Mouse (Mus musculus) central nervous system, embryonic 14 days (tissue): ENCODE results near the gene C1qtnf6. TPM values are rescaled to one million over a fixed set of nuclear protein-coding genes. Genes with fewer than 3 reads are reported as not detected.

ENCODE experiments used
- polyA plus RNA-seq: library from polyadenylated mRNA; depleted of rRNA; stranded (reverse); fragments of >200 nt; gene quantifications from 2 replicates; pipeline ENCODE4 v1.2.3, GENCODE M21; 2012; rRNA removed

Gene C1qtnf6
- polyA plus RNA-seq = 13.6 and 27.7 TPM in 2 replicates

GRCm38 (mm10) chr15:78530671-78531450 lies at the start of gene C1qtnf6:
C1qtnf6 (minus strand) TSS chr15:78531416.

GRCm38 (mm10) chr15:78572658-78573397 lies 41.6 kb upstream of the C1qtnf6 start, which contains the start of gene Rac2:
Rac2 (minus strand) TSS chr15:78572783.

GRCm38 (mm10) chr15:78544561-78545001 lies 13.4 kb upstream of the C1qtnf6 start, which contains the start of gene Sstr3:
Sstr3 (minus strand) TSS chr15:78544685.

GRCm38 (mm10) chr15:78494968-78495406 lies 36.2 kb downstream of the C1qtnf6 start, which contains the start of gene Il2rb:
Il2rb (minus strand) TSS chr15:78495271.

Other genes starting within 250 kb of the C1qtnf6 start
- gene Csf2rb2, start 225.7 kb downstream of the C1qtnf6 start, polyA plus RNA-seq = 0.61 and 0.89 TPM in 2 replicates
- gene Csf2rb, start 205.7 kb downstream of the C1qtnf6 start, polyA plus RNA-seq = 1.2 and 1.9 TPM in 2 replicates
- gene Tex33, start 135.5 kb downstream of the C1qtnf6 start, polyA plus RNA-seq = 0.16 TPM in 1 of 2 replicates, not detected in the other
- gene Tst, start 125.5 kb downstream of the C1qtnf6 start, polyA plus RNA-seq = 11.1 and 12.4 TPM in 2 replicates
- gene Mpst, start 125.0 kb downstream of the C1qtnf6 start, polyA plus RNA-seq = 76.1 and 98.9 TPM in 2 replicates
- 257 and 286 TPM in 2 replicates for gene Kctd17, start 102.9 kb downstream of the C1qtnf6 start, polyA plus RNA-seq
- 0.22 and 0.23 TPM in 2 replicates for gene Tmprss6, start 62.8 kb downstream of the C1qtnf6 start, polyA plus RNA-seq
- 0.10 and 0.18 TPM in 2 replicates for gene Il2rb, start 36.1 kb downstream of the C1qtnf6 start, polyA plus RNA-seq
- 1.4 and 3.2 TPM in 2 replicates for gene Sstr3, start 13.3 kb upstream of the C1qtnf6 start, polyA plus RNA-seq
- gene Rac2, start 41.4 kb upstream of the C1qtnf6 start, polyA plus RNA-seq = 11.1 and 11.7 TPM in 2 replicates
- gene Cyth4, start 65.6 kb upstream of the C1qtnf6 start, polyA plus RNA-seq = 6.1 and 6.3 TPM in 2 replicates
- gene Elfn2, start 187.4 kb upstream of the C1qtnf6 start, polyA plus RNA-seq = 12.1 and 12.6 TPM in 2 replicates
- gene Mfng, start 242.1 kb upstream of the C1qtnf6 start, polyA plus RNA-seq = 41.0 and 71.7 TPM in 2 replicates